Mouse (Mus musculus) erythroblast, adult 5-6 weeks (primary cell): Measurements from ENCODE around the gene Ttc7. TPM values are rescaled to one million over a fixed set of nuclear protein-coding genes. Genes with fewer than 3 reads are reported as not detected.
A peak's percentile ranks its signal among the peaks of the same experiment; 100 is the strongest.

ENCODE experiments used
- ATAC-seq: replicated peaks from 2 replicates; pipeline ENCODE4 v1.8.0; 2016; ENCODE audit warnings: moderate number of reproducible peaks, mild to moderate bottlenecking, moderate TSS enrichment, inconsistent platforms; ENCODE audit not compliant: poor library complexity, low FRiP score, severe bottlenecking
- total RNA-seq, 2 experiments: library from RNA; stranded (forward) in 1 of 2; stranded (reverse) in 1 of 2; fragments of 150-400 nt in 1 of 2; fragments of 200-764, 138-1000 nt in 1 of 2; gene quantifications; 2 replicates each; pipeline versions ENCODE4 v1.2.3 to v1.2.4; 2015 to 2017; ENCODE audit warnings: low replicate concordance in 2 of 2

Ttc7 gene
- total RNA-seq, 2 experiments from 2014 or later, result 17.9 to 35.7 TPM

DNA sequence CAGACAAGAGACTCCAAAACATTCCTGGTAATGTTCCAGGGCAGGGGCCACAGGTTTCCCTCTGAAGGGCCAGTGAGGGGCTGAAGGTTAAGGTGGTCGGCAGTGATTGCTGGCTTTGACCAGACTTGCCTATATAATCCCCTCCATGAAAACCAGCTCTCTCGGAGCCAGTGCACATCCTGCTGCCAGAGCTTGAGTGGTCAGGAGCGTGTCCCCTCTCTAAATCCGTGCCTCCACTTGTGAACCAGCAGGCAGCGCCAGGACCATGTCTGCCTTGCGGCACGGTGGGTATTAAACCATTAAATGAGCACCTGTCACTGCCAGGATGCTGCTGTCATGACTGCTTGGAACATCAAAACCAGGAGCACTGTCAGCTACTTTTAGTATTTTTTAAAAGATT is 27.8 kb downstream of the Ttc7 start:
- no peak for ATAC-seq

DNA sequence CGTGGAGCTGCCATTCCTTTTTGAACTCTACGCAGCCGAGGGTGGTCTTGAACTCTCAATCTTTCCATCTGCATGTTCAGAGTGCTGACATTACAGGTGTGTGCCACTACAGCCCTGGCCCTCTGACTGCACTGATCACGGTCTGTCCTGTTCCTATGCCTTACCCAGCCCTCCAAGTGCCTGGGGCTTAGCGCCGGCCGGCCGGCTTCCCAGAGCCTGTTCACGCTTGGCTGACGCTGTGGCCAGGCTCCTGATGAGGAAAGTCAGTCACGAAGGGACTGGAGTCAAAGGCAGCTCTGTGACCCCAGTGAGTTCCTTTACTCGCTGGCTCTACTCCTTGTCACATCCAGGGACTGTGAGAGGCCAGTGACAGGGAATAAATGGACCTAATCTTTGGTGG is 29.7 kb downstream of the Ttc7 start:
- no peak for ATAC-seq

DNA sequence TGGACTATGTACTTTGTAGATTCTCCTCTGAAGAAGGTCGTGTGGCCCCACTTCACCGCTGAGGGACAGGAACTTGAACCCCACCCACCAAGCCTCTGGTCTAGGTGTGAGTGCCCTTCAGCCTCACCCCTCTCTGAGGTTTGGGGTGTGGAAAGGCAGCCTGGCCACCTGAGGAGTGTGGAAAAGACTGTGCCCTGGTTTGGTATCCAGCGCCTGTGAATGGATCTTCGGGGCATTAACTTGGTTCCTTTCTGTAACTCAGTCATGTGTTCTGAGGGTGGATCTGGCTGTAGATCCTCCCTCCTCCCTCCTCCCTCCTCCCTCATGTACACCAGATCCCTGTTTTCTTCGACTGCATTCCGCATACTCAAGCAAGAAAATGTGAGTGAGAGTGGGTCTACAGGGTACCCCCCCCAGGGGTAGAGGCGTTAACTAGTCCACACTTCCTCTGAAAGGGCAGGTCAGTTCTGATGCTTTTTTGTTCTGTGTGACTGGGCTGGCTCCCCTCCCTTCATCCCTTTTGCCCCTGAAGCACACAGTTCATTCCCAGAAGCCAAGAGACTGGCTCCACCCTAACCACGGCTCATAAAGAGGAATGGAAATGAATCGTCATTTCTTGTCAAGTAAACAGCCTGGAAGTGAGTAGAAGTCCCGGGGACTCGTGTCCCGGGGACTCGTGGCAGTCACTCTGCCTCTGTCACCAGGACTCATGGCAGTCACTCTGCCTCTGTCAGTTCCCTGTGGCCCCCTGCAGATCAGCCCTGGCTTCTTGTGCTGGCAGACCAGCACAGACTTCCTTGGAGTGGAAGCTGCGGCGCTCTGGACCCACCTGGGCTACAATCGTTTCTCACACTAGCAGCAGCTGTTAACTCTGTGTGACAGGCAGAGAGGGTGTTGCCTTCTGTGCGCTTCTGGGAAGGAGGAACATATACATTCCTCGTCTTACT is 30.5 kb downstream of the Ttc7 start:
- ATAC-seq, result no peak

DNA sequence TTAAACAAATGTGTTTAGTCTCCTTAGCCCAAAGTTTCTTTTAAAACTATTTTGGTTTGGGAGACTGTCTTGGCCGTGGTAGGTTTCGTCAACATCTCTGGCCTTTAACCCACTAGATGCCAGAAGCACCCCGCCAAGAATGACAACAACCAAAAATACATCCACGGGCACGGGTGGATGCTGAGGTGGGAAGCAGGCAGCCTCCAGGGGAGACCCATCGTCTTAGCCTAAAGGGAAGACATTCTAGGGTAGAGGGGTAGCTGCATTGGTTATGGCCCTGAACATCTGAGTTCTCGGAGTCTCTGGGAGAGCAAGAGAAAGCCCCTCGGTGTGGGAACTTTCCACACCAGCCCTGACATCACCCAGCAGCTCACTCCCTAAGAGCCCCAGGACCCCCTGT is 31.4 kb downstream of the Ttc7 start:
- ATAC-seq, result 0 out of 2 replicates have a peak, but pooled peaks have one; percentile 13

GRCm38 (mm10) chr17:87314530-87314946 is 31.9 kb downstream of the Ttc7 start:
- ATAC-seq, result peak; percentile 53

GRCm38 (mm10) chr17:87315021-87315531 is 32.4 kb downstream of the Ttc7 start:
- ATAC-seq, result peak; percentile 77

GRCm38 (mm10) chr17:87315891-87316763 is 33.4 kb downstream of the Ttc7 start:
- no peak for ATAC-seq

GRCm38 (mm10) chr17:87317271-87317670 is 34.6 kb downstream of the Ttc7 start:
- ATAC-seq, result no peak

GRCm38 (mm10) chr17:87317947-87318346 is 35.3 kb downstream of the Ttc7 start:
- ATAC-seq, result no peak

DNA sequence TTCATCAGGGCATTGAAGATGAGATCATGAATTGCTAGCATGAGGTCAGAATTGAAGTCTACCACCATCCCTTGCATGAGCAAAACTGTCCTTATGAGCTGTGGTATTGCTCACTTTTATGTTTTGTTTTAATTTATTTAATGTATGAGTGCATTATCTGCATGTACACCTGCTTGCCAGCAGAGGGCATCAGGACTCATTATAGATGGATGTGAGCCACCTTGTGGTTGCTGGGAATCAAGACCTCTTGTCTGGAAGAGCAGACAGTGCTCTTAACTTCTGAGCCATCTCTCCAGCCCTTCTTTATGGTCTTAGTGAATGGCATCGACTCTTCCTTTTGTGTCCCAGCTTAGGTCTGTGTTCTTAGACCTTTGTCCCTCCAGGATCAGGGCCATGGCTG is 39.0 kb downstream of the Ttc7 start:
- ATAC-seq, result peak; percentile 72

DNA sequence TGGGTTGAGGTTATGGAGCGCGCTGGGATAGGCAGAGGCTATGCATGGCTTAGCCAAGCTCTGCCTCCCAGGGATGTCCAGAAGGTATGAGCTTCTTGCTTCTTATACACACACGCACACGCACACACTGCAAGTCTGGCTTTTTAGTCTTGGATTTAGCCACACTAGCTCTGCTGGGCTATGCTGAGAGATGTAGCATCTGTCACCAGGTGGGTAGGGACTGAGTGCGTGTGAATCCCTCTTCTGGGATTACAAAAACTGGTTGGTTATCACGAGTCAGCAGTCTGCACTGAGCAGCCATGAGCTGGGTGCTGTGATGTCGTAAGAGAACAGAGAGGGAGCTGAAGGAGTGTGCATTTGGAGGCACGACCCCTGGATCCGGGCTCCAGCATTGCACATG is 40.5 kb downstream of the Ttc7 start:
- ATAC-seq, result no peak

- no peak for ATAC-seq
Observed at GRCm38 (mm10) chr17:87325501-87325900, 42.8 kb downstream of the Ttc7 start.

- no peak for ATAC-seq
Observed at GRCm38 (mm10) chr17:87326987-87327386, 44.3 kb downstream of the Ttc7 start.

DNA sequence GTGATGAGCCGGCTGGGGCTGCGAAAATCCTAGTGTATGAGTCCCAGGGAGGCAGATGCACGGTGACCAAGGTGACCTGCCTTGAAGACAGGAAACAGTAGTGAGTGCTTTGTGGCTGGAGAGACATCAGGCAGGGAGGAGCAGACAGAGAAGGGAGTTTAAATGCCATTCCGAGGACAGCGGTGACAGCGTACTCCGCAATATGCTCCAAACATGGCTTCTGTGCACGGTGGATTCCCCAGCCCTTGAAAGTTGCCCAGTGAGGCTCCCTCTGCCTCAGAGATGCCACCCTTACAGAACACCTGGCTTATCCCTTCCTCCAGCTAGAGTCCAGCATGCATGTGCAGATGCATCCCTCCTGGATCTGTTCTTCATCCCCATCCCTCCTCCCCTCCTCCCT is 45.0 kb downstream of the Ttc7 start:
- ATAC-seq, result no peak

DNA sequence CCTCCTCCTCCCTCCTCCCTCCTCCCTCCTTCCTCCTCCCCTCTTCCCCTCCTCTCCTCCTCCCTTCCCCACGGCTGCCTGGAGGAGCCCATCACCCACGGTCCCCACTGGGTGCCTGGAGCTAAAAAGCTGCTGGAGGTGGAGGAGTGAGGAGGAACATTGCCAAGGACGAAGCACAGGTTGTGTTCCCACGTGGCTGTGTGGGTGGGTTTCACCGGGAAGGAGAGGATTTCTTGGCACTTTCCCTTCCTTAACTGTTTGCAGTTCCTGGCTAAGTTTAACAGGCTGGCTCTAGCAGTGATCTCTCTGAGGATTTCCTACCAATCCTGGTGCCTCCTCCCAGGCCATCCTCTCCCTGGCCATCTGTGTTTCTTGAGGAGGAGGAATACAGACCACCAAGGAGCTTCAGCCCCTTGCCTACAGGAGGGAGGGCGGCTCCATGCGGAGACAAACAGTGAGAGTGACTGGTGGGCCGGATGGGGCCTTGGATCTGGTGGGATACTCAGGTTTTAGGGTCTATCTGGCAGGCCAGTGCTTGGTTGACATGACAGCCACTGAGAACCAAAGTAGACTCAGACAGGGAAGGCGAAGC is 45.6 kb downstream of the Ttc7 start:
- no peak for ATAC-seq

DNA sequence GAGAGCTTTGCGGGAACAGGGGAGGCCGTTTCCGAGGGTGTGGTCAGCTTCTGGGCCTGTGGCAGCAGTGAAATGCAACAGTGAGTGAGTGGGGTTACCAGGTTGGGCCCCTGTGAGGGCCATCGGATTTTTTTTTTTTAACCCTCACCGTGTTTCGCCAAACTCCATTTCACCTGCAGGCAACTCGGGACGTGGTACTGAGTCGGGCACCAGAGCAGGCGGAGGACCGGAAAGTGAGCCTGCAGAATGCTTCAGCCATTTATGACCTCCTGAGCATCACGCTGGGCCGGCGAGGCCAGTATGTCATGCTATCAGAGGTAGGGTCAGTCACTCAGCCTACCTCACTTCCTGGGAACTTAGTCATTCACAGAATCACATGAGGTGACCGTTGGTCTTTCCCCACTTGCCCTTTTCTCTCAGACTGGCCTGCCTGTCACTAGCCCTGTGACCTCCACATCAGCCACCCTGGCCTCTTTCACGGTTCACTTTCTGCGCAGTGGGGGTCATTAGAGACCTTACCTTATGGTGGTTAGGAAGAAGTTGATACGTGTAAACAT is 46.5 kb downstream of the Ttc7 start:
- ATAC-seq, result no peak

- no peak for ATAC-seq
Observed at GRCm38 (mm10) chr17:87330250-87330920, 47.7 kb downstream of the Ttc7 start.

DNA sequence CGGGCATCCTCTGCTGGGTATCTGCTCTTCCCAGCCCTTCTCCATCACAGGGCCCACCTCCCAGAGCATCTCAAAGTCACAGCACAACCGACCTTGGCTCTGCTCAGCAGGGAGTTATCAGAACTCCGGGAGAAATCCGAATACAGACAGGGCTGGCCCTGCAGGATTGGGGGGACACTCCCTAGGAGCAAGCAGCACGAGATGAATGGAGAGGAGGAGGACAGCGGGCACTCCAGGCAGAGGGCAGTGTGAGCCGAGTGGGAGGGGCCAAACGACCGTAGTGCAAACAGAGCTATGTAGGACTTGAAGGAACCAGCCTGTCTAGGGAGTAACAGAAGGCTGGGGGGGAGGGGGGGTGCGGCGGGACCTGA is 48.2 kb downstream of the Ttc7 start:
- no peak for ATAC-seq
